Mouse (Mus musculus) liver, embryonic 12.5 days (tissue): ENCODE results near the gene Cit. TPM values are rescaled to one million over a fixed set of nuclear protein-coding genes. Genes with fewer than 3 reads are reported as not detected.

Source experiments
- ATAC-seq: fragments of 200-750 bp; cut with Nextera tagmentation; 2 replicates; pipeline ENCODE4 v1.8.0; 2017; ENCODE audit warnings: moderate number of reproducible peaks, mild to moderate bottlenecking, moderate library complexity
- H3K27ac ChIP-seq: fragments of 300-500 bp; sonication (generic); 2 replicates; pipeline ENCODE4 v1.5.1; 2016; ENCODE audit warnings: mild to moderate bottlenecking
- H3K27me3 ChIP-seq: fragments of 300-500 bp; sonication (generic); replicated peaks from 2 replicates; pipeline ENCODE4 v1.6.1; 2016; ENCODE audit warnings: mild to moderate bottlenecking, moderate library complexity
- H3K36me3 ChIP-seq: fragments of 300-500 bp; sonication (generic); 2 replicates; pipeline ENCODE4 v1.6.1; 2016; ENCODE audit warnings: mild to moderate bottlenecking, moderate library complexity
- H3K4me1 ChIP-seq: fragments of 300-500 bp; sonication (generic); 2 replicates; pipeline ENCODE4 v1.6.1; 2016
- H3K4me2 ChIP-seq: fragments of 300-500 bp; sonication (generic); 2 replicates; pipeline ENCODE4 v1.6.1; 2016; ENCODE audit warnings: mild to moderate bottlenecking, moderate library complexity
- H3K4me3 ChIP-seq: fragments of 300-500 bp; sonication (generic); 2 replicates; pipeline ENCODE4 v1.5.1; 2016; ENCODE audit warnings: mild to moderate bottlenecking, moderate library complexity
- H3K9ac ChIP-seq: fragments of 300-500 bp; sonication (generic); 2 replicates; pipeline ENCODE4 v1.6.1; 2016; ENCODE audit warnings: mild to moderate bottlenecking, moderate library complexity
- H3K9me3 ChIP-seq: fragments of 300-500 bp; sonication (generic); replicated peaks from 2 replicates; pipeline ENCODE4 v1.6.1; 2016; ENCODE audit warnings: mild to moderate bottlenecking, moderate library complexity
- WGBS: fragments of 180-500 bp; shearing (Covaris S2); methylation state at CpG from one replicate; pipeline ENCODE4 v1.1.7; 2016; ENCODE audit not compliant: insufficient replicate concordance; 5-methylcytosine and 5-hydroxymethylcytosine counted together
- polyA plus RNA-seq: library from polyadenylated mRNA; unstranded; fragments of >200 nt; fragmentation: Nextera tagmentation; extraction: Ambion mirVana; gene quantifications from 2 replicates; pipeline ENCODE4 v1.2.1, GENCODE M21; 2016

Cit gene
- polyA plus RNA-seq, 1 experiment from 2014 or later, result 55.8 TPM

GRCm38 (mm10) chr5:116026561-116026960, 181.5 kb downstream of the Cit start:
- Histone ChIP-seq H3K27me3 (peaks cover 3% of the 10 kb centered on the region; the same call in 1 of the 2 replicates), H3K4me2 (peak overlapping the region; percentile 90), H3K9ac (peak overlapping the region; percentile 70), H3K9me3 (no peaks in the 10 kb centered on the region), H3K27ac (peak overlapping the region; percentile 98), H3K36me3 (peaks cover 17% of the 10 kb centered on the region), H3K4me3 (peak overlapping the region; percentile 38), H3K4me1 (peaks cover 85% of the 10 kb centered on the region)
- ATAC-seq, result peak; percentile 78
- 15% methylated on average over 14 of the region's 14 CpGs for WGBS

GRCm38 (mm10) chr5:116029071-116029470, 184.0 kb downstream of the Cit start:
- Histone ChIP-seq H3K9ac (peak overlapping the region; percentile 58), H3K27me3 (peaks cover 13% of the 10 kb centered on the region), H3K27ac (peak overlapping the region; percentile 98), H3K36me3 (no peaks in the 10 kb centered on the region), H3K4me1 (peaks cover 70% of the 10 kb centered on the region), H3K4me2 (peak overlapping the region; percentile 58), H3K9me3 (no peaks in the 10 kb centered on the region), H3K4me3 (peak overlapping the region; percentile 17)
- 6% methylated on average over 7 of the region's 7 CpGs for WGBS
- peak; percentile 53 for ATAC-seq

GRCm38 (mm10) chr5:116030566-116031189, 185.6 kb downstream of the Cit start:
- peak overlapping the region; percentile 55 for H3K4me2 ChIP-seq
- H3K4me3 ChIP-seq, result peak overlapping the region; percentile 15; the same call in 1 of the 2 replicates
- no peaks in the 10 kb centered on the region for H3K9me3 ChIP-seq
- ATAC-seq, result no peak
- H3K36me3 ChIP-seq, result no peaks in the 10 kb centered on the region
- H3K4me1 ChIP-seq, result peaks cover 58% of the 10 kb centered on the region
- 0 out of 2 replicates have a peak overlapping the region, but pooled peaks have one; percentile 14 for H3K27ac ChIP-seq
- peak overlapping the region; percentile 41; the same call in 1 of the 2 replicates for H3K9ac ChIP-seq
- H3K27me3 ChIP-seq, result peaks cover 18% of the 10 kb centered on the region
- WGBS, result 15% methylated on average over 19 of the region's 19 CpGs

GRCm38 (mm10) chr5:116031190-116031577, 186.1 kb downstream of the Cit start:
- Histone ChIP-seq H3K27me3 (peaks cover 23% of the 10 kb centered on the region), H3K9ac (peak overlapping the region; percentile 41; the same call in 1 of the 2 replicates), H3K4me3 (peak overlapping the region; percentile 15; the same call in 1 of the 2 replicates), H3K4me1 (peaks cover 53% of the 10 kb centered on the region), H3K36me3 (no peaks in the 10 kb centered on the region), H3K27ac (no peak overlapping the region), H3K9me3 (no peaks in the 10 kb centered on the region), H3K4me2 (peak overlapping the region; percentile 55)
- 2% methylated on average over 14 of the region's 14 CpGs for WGBS
- no peak for ATAC-seq

GRCm38 (mm10) chr5:116036465-116036864, 191.4 kb downstream of the Cit start:
- Histone ChIP-seq H3K9me3 (no peaks in the 10 kb centered on the region), H3K9ac (no peak overlapping the region), H3K27ac (no peak overlapping the region), H3K4me3 (no peak overlapping the region), H3K4me1 (peaks cover 4% of the 10 kb centered on the region), H3K27me3 (peaks cover 44% of the 10 kb centered on the region), H3K36me3 (no peaks in the 10 kb centered on the region), H3K4me2 (no peak overlapping the region)
- WGBS, result 69% methylated on average over 16 of the region's 16 CpGs
- no peak for ATAC-seq

- no peak overlapping the region for H3K4me3 ChIP-seq
- H3K9ac ChIP-seq, result no peak overlapping the region
- no peaks in the 10 kb centered on the region for H3K9me3 ChIP-seq
- H3K36me3 ChIP-seq, result no peaks in the 10 kb centered on the region
- no peak for ATAC-seq
- WGBS, result 31% methylated on average over 11 of the region's 12 CpGs
- peaks cover 40% of the 10 kb centered on the region for H3K27me3 ChIP-seq
- no peak overlapping the region for H3K4me2 ChIP-seq
- H3K27ac ChIP-seq, result no peak overlapping the region
- H3K4me1 ChIP-seq, result no peaks in the 10 kb centered on the region
Measured at GRCm38 (mm10) chr5:116037731-116038130, 192.7 kb downstream of the Cit start.

- 27% methylated on average over 11 of the region's 11 CpGs for WGBS
- Histone ChIP-seq H3K36me3 (no peaks in the 10 kb centered on the region), H3K27me3 (peaks cover 35% of the 10 kb centered on the region), H3K27ac (no peak overlapping the region), H3K4me1 (no peaks in the 10 kb centered on the region), H3K4me3 (no peak overlapping the region), H3K9ac (no peak overlapping the region), H3K9me3 (no peaks in the 10 kb centered on the region), H3K4me2 (peak overlapping the region; percentile 22)
- no peak for ATAC-seq
Measured at GRCm38 (mm10) chr5:116039706-116040105, 194.6 kb downstream of the Cit start.

- no peak overlapping the region for H3K4me2 ChIP-seq
Measured at GRCm38 (mm10) chr5:116042241-116042640, 197.2 kb downstream of the Cit start.

GRCm38 (mm10) chr5:116045581-116045980, 200.5 kb downstream of the Cit start:
- Histone ChIP-seq H3K4me1 (no peaks in the 10 kb centered on the region), H3K4me2 (no peak overlapping the region), H3K4me3 (no peak overlapping the region), H3K36me3 (no peaks in the 10 kb centered on the region), H3K27ac (no peak overlapping the region), H3K9ac (no peak overlapping the region), H3K9me3 (no peaks in the 10 kb centered on the region), H3K27me3 (peaks cover 7% of the 10 kb centered on the region)
- 74% methylated on average over 8 of the region's 8 CpGs for WGBS
- no peak for ATAC-seq

More at GRCm38 (mm10) chr5:116042241-116042640, 197.2 kb downstream of the Cit start:
- Histone ChIP-seq H3K36me3 (no peaks in the 10 kb centered on the region), H3K4me1 (no peaks in the 10 kb centered on the region), H3K27ac (no peak overlapping the region), H3K9ac (no peak overlapping the region), H3K4me3 (no peak overlapping the region), H3K9me3 (no peaks in the 10 kb centered on the region), H3K27me3 (peaks cover 19% of the 10 kb centered on the region)
- ATAC-seq, result no peak
- WGBS, result 52% methylated on average over 7 of the region's 7 CpGs

- whole genome bisulfite sequencing, result 58% methylated on average over 4 of the region's 4 CpGs
Measured at GRCm38 (mm10) chr5:116046246-116046645, 201.2 kb downstream of the Cit start.

GRCm38 (mm10) chr5:116048321-116048720, 203.2 kb downstream of the Cit start:
- H3K4me1 ChIP-seq, result no peaks in the 10 kb centered on the region
- no peaks in the 10 kb centered on the region for H3K27me3 ChIP-seq
- ATAC-seq, result no peak
- H3K27ac ChIP-seq, result no peak overlapping the region
- H3K4me3 ChIP-seq, result no peak overlapping the region
- H3K9ac ChIP-seq, result no peak overlapping the region
- no peaks in the 10 kb centered on the region for H3K36me3 ChIP-seq
- 54% methylated on average over 3 of the region's 3 CpGs for WGBS
- H3K9me3 ChIP-seq, result no peaks in the 10 kb centered on the region
- H3K4me2 ChIP-seq, result no peak overlapping the region

More at GRCm38 (mm10) chr5:116046246-116046645, 201.2 kb downstream of the Cit start:
- Histone ChIP-seq H3K27me3 (peaks cover 3% of the 10 kb centered on the region; the same call in 1 of the 2 replicates), H3K4me2 (no peak overlapping the region), H3K9me3 (no peaks in the 10 kb centered on the region), H3K4me1 (no peaks in the 10 kb centered on the region), H3K4me3 (no peak overlapping the region), H3K27ac (no peak overlapping the region), H3K36me3 (no peaks in the 10 kb centered on the region), H3K9ac (no peak overlapping the region)
- no peak for ATAC-seq

GRCm38 (mm10) chr5:116049821-116050220, 204.7 kb downstream of the Cit start:
- no peak for ATAC-seq
- WGBS, result 62% methylated on average over 4 of the region's 4 CpGs
- no peaks in the 10 kb centered on the region for H3K9me3 ChIP-seq
- no peak overlapping the region for H3K4me2 ChIP-seq
- no peaks in the 10 kb centered on the region for H3K36me3 ChIP-seq
- H3K4me1 ChIP-seq, result no peaks in the 10 kb centered on the region
- no peak overlapping the region for H3K9ac ChIP-seq
- H3K27me3 ChIP-seq, result no peaks in the 10 kb centered on the region
- H3K4me3 ChIP-seq, result no peak overlapping the region
- no peak overlapping the region for H3K27ac ChIP-seq
